Mouse (Mus musculus) embryonic stem cell, embryonic (primary cell): ENCODE measurements around the gene Hes1.

ENCODE experiments used
- CTCF ChIA-PET, 4 experiments: fragments of 300-600 bp in 2 of 4; fragments of 350-600 bp in 2 of 4; sonication (Branson Sonifier 250); formaldehyde crosslinking; loops; one replicate each; lab custom pipeline; 2022; ENCODE audit warnings: inconsistent platforms in 2 of 4; lab: Charles Lee
- POLR2A ChIA-PET, 4 experiments: fragments of 300-600 bp in 2 of 4; fragments of 350-600 bp in 2 of 4; sonication (Branson Sonifier 250); formaldehyde crosslinking; loops; one replicate each; lab custom pipeline; 2022; ENCODE audit warnings: antibody characterized with exemption in 4 of 4, inconsistent platforms in 1 of 4; lab: Charles Lee

Hes1 gene

GRCm38 (mm10) chr16:30114451-30114850, 50.3 kb downstream of the Hes1 start:
- ChIA-PET CTCF (interaction anchor here in 2 of 4 experiments (0.7 to 1.9 kb wide), 4 partner anchors 11 to 74 kb away, joined by 3 to 5 read pairs (median 4); no protein-coding TSS in a partner anchor), POLR2A (interaction anchor here in 3 of 4 experiments (0.7 to 2.1 kb wide), 12 partner anchors 10 to 210 kb away, joined by 3 to 7 read pairs (median 3); partner anchors contain the start of gene Hes1 (in 1 of the 3))
